Mouse (Mus musculus) small intestine, adult 2 months (tissue): ENCODE data around the gene Pard3b.

Experiments used
- CTCF ChIP-seq: fragments of 200-500 bp; IDR thresholded peaks from 2 replicates; pipeline ENCODE4 v1.5.1; 2012; ENCODE audit warnings: low read depth, mild to moderate bottlenecking, control low read depth, inconsistent platforms, low read length, moderate library complexity, mixed read lengths; ENCODE audit not compliant: insufficient replicate concordance, insufficient read length; ENCODE audit errors: extremely low read depth
- POLR2A ChIP-seq: fragments of 200-500 bp; IDR thresholded peaks from 2 replicates; pipeline ENCODE4 v1.6.1; 2012; ENCODE audit warnings: low read depth, mild to moderate bottlenecking, control low read depth, inconsistent platforms, low read length, moderate library complexity

DNA sequence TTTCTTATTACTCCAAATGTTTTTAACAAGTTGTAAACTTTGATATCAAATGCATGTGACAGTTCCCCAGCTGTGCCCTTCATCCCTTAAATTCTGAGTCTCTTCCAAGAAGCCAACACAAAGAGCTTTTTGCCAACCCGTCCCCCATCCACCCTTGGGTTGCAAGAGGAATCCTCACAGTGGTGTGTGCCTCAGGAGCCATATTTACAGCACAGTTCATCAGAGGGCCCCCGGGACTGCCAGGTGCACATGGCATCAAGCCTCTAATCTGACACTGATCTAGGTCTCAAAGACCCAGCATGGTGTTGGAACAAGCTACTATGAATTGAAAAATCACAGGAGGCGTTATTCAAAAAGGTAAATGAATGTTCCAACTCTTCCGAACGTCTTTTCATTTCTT, 980.8 kb downstream of the Pard3b start:
- TF ChIP-seq CTCF (no peak), POLR2A (no peak)
